Mouse (Mus musculus): ENCODE measurements around the gene Lsm14a. TPM values are rescaled to one million over a fixed set of nuclear protein-coding genes. Genes with fewer than 3 reads are reported as not detected.

Gene Lsm14a
- total RNA-seq, 2 experiments from 2014 or later: 82.9 to 83.7 TPM

GRCm38 (mm10) chr7:34319957-34320356, 73.2 kb downstream of the Lsm14a start:
- intact Hi-C loops (cut with DNase I): no loop called here
- peak; percentile 35 to 38 for DNase-seq

GRCm38 (mm10) chr7:34319123-34319522, 74.0 kb downstream of the Lsm14a start:
- DNase-seq: peak; percentile 29 to 41
- intact Hi-C loops (cut with DNase I): no loop called here

GRCm38 (mm10) chr7:34317901-34318476, 75.1 kb downstream of the Lsm14a start:
- DNase-seq: peak; percentile 46 to 59
- intact Hi-C loops (cut with DNase I): no loop called here

- peak in 1 of 2 experiments; percentile 87 for DNase-seq
- intact Hi-C loops (cut with DNase I): loop anchor here (2.0 to 5.0 kb wide), 3 partner anchors 47 to 74 kb away; no protein-coding TSS in a partner anchor
Measured at GRCm38 (mm10) chr7:34313443-34313875, 79.7 kb downstream of the Lsm14a start, which contains the start of gene 4931406P16Rik. Gene 4931406P16Rik (minus strand): TSS chr7:34313551.

- DNase-seq: peak; percentile 68 to 91
- intact Hi-C loops (cut with DNase I): loop anchor here (2.0 to 5.0 kb wide), 3 partner anchors 46 to 74 kb away; no protein-coding TSS in a partner anchor
Measured at GRCm38 (mm10) chr7:34312786-34313442, 80.2 kb downstream of the Lsm14a start.

GRCm38 (mm10) chr7:34309186-34309764, 83.8 kb downstream of the Lsm14a start:
- DNase-seq: no peak
- intact Hi-C loops (cut with DNase I): no loop called here

- DNase-seq: no peak
- intact Hi-C loops (cut with DNase I): no loop called here
Measured at GRCm38 (mm10) chr7:34308586-34308985, 84.5 kb downstream of the Lsm14a start.

- peak; percentile 32 to 51 for DNase-seq
- intact Hi-C loops (cut with DNase I): no loop called here
Measured at GRCm38 (mm10) chr7:34305454-34305853, 87.7 kb downstream of the Lsm14a start.

- no peak for DNase-seq
- intact Hi-C loops (cut with DNase I): loop anchor here (1.0 kb wide), 1 partner anchor 47 kb away; no protein-coding TSS in a partner anchor
Measured at GRCm38 (mm10) chr7:34302651-34303050, 90.5 kb downstream of the Lsm14a start.

GRCm38 (mm10) chr7:34301952-34302351, 91.2 kb downstream of the Lsm14a start:
- DNase-seq: peak; percentile 25 to 33
- intact Hi-C loops (cut with DNase I): loop anchor here (1.0 kb wide), 1 partner anchor 47 kb away; no protein-coding TSS in a partner anchor

- intact Hi-C loops (cut with DNase I): no loop called here
- no peak for DNase-seq
Measured at GRCm38 (mm10) chr7:34298818-34299217, 94.3 kb downstream of the Lsm14a start.

GRCm38 (mm10) chr7:34296124-34296523, 97.0 kb downstream of the Lsm14a start:
- no peak for DNase-seq

More at GRCm38 (mm10) chr7:34296124-34296523, 97.0 kb downstream of the Lsm14a start:
- intact Hi-C loops (cut with DNase I): no loop called here

Other genes with a start within 250 kb of the Lsm14a start
- gene Uba2, start 223.7 kb downstream of the Lsm14a start, total RNA-seq (2021): 10 to 100 TPM; 32.9 to 35.1 TPM
- 10 to 100 TPM; 21.9 to 22.1 TPM for gene Pdcd2l, start 196.7 kb downstream of the Lsm14a start, total RNA-seq (2021)
- 100 to 1,000 TPM; 520 to 540 TPM for gene Gpi1, start 163.0 kb downstream of the Lsm14a start, total RNA-seq (2021)
- gene Gm6096, start 142.3 kb downstream of the Lsm14a start, total RNA-seq (2021): not detected
- gene 4931406P16Rik, start 79.8 kb downstream of the Lsm14a start, total RNA-seq (2021): 10 to 100 TPM; 47.4 to 55.9 TPM

All from heart, postnatal 36 days (tissue).